Mouse (Mus musculus) ES-Bruce4 (cell line): ENCODE measurements at regions not wholly inside any gene's neighbourhood (a gene's known extent, or its start where the extent isn't known, plus 50 kb on each side); places are given as distances from the start of the nearest gene placed in this dataset.

Experiments used
- H3K27ac ChIP-seq: 2 replicates; pipeline ENCODE4 v1.5.1; 2012; ENCODE audit warnings: low read length, inconsistent platforms; ENCODE audit not compliant: insufficient read depth
- H3K27me3 ChIP-seq: 2 replicates; pipeline ENCODE4 v1.6.1; 2012; ENCODE audit warnings: mild to moderate bottlenecking, low read length, inconsistent platforms; ENCODE audit not compliant: control insufficient read depth, poor library complexity, insufficient read depth, severe bottlenecking
- H3K36me3 ChIP-seq: 2 replicates; pipeline ENCODE4 v1.6.1; 2012; ENCODE audit warnings: inconsistent platforms, mild to moderate bottlenecking, low read length, moderate library complexity; ENCODE audit not compliant: control insufficient read depth, poor library complexity, insufficient read depth, severe bottlenecking
- H3K4me1 ChIP-seq: one replicate; pipeline ENCODE4 v1.8.1; 2011; ENCODE audit warnings: low read length; ENCODE audit not compliant: control insufficient read depth, insufficient read depth
- H3K4me3 ChIP-seq: 2 replicates; pipeline ENCODE4 v1.5.1; 2011; ENCODE audit warnings: low read depth, mild to moderate bottlenecking, low read length
- H3K9ac ChIP-seq: 2 replicates; pipeline ENCODE4 v1.6.1; 2012; ENCODE audit warnings: low read depth, mild to moderate bottlenecking, inconsistent platforms; ENCODE audit not compliant: poor library complexity, severe bottlenecking
- H3K9me3 ChIP-seq: replicated peaks from 2 replicates; pipeline ENCODE4 v1.6.1; 2012; ENCODE audit warnings: mild to moderate bottlenecking, low read length, inconsistent platforms; ENCODE audit not compliant: control insufficient read depth, poor library complexity, insufficient read depth, severe bottlenecking
- CTCF ChIP-seq: IDR thresholded peaks from one replicate; pipeline ENCODE4 v1.8.1; 2011; ENCODE audit warnings: low read depth, low read length
- EP300 ChIP-seq: IDR thresholded peaks from 2 replicates; pipeline ENCODE4 v1.6.1; 2011; ENCODE audit warnings: low read depth, low read length; ENCODE audit not compliant: insufficient read depth
- POLR2A ChIP-seq: IDR thresholded peaks from one replicate; pipeline ENCODE4 v1.8.1; 2011; ENCODE audit warnings: low read length; ENCODE audit not compliant: insufficient read depth

DNA sequence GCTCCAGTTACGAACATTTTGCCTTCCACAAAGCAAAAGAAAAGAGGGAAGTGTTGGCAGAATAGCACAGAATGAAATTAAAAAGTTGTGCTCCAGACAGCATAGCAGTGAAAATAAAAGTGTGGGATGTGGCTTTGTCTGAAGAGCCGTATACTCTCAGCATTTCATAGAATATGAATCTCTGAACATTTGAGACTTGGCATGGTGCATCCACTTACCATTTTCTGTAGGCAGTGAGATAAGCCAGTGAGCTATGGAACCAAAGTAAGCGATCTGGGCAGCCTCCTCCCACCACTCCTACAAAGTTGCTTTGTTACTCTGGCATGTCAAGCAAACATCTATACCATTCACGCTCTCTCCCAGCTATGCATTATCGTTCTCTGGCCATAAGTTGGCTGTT, 286.0 kb downstream of the Arl4a start:
- H3K4me1 ChIP-seq, result no peaks in the 10 kb centered on the region
- no peaks in the 10 kb centered on the region for H3K27me3 ChIP-seq
- H3K9me3 ChIP-seq, result peaks cover 3% of the 10 kb centered on the region
- H3K9ac ChIP-seq, result no peak overlapping the region
- H3K4me3 ChIP-seq, result no peak overlapping the region
- H3K27ac ChIP-seq, result no peak overlapping the region
- no peak for TF ChIP-seq EP300
- TF ChIP-seq POLR2A, result no peak
- H3K36me3 ChIP-seq, result no peaks in the 10 kb centered on the region

DNA sequence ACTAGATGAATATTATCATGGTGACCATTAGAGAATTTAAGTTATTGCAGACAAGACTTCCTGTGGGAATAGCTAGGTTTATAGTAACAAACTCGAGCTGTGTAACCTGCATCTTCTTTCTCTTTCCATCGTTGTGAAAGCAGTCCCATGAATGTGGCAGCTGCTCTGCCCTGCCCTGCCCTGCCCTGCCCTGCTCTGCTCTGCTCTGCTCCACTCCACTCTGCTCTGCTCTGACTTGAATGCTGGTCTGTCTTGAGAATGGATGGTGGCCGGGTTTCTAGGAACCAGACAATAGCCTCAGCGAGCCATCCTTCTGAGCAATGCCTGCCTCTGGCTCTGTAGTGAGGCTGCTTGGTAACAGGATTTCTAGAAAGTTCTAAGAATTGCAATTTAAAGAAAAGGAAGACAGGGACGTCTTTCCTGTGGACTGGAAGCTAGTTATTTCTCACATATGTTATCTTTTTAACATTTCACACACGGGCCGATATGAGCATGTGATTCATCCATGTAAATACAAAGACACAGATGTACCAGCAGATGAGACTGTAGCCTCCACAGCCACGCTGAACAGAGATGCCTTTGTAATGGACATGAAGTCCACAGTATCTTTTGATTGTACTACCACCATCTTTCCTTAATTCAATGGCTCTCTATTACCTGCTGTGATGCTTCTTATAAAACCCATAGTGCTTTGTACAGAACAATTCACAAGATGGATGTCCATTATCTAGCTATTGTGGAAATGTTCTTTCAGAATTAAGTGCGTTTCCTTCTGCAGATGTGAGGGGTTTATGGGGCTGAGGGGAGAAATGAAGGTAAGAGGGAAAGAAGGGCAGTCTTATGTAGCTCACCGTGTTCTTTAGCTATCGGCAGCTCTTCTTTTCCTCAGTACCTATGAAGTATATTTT, 295.4 kb downstream of the Arl4a start:
- no peaks in the 10 kb centered on the region for H3K9me3 ChIP-seq
- TF ChIP-seq POLR2A (no peak), CTCF (no peak), EP300 (peak; percentile 64)
- H3K9ac ChIP-seq, result no peak overlapping the region
- H3K4me1 ChIP-seq, result peaks cover 2% of the 10 kb centered on the region
- H3K27me3 ChIP-seq, result no peaks in the 10 kb centered on the region
- no peaks in the 10 kb centered on the region for H3K36me3 ChIP-seq
- peak overlapping the region; percentile 16 for H3K27ac ChIP-seq
- no peak overlapping the region for H3K4me3 ChIP-seq

DNA sequence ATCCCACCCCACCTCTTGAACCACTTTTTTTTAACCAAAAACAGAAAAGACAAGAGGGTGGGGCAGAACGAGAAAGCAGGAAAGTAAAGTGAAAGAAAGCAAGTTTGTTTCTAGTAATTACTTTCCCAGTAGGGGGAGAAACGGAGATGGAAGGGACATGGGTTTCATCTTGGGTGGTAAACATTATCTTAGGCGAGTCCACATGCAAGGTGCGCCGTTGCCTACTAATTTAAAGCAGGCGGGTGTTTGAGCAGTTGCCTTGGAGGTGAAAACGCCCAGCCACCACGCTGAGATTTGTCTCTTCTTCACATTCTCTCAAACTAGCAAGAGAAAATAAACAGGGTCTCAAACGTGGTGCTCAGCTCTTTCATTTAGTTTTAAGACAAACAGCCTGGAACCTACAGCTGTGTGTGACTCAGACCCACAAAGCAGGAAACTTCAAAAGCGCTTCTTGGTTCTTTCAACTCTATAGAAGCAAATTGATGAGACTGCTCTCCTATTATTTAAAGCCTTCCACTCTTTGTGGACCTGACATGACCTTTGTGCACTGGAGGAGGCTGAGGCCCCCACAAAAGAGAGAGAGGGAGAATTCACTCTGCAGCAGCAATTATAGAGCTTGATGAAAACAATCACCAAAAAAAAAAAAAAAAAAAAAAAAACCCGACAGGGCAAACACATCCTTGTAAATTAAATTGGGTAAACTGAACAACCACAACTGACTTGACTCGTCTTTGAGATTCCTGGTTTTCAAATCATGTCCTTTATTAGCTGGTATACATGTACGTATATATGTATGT, 296.6 kb downstream of the Arl4a start:
- TF ChIP-seq EP300 (peak; percentile 81), POLR2A (no peak)
- H3K9ac ChIP-seq, result no peak overlapping the region
- H3K27me3 ChIP-seq, result no peaks in the 10 kb centered on the region
- peak overlapping the region; percentile 95 for H3K27ac ChIP-seq
- no peaks in the 10 kb centered on the region for H3K9me3 ChIP-seq
- H3K4me1 ChIP-seq, result peaks cover 2% of the 10 kb centered on the region
- H3K4me3 ChIP-seq, result no peak overlapping the region
- no peaks in the 10 kb centered on the region for H3K36me3 ChIP-seq

GRCm38 (mm10) chr12:39736966-39737365, 300.9 kb downstream of the Arl4a start:
- H3K27ac ChIP-seq, result no peak overlapping the region
- H3K27me3 ChIP-seq, result no peaks in the 10 kb centered on the region
- no peaks in the 10 kb centered on the region for H3K9me3 ChIP-seq
- TF ChIP-seq EP300 (no peak), CTCF (no peak), POLR2A (no peak)
- no peaks in the 10 kb centered on the region for H3K36me3 ChIP-seq
- H3K4me3 ChIP-seq, result no peak overlapping the region
- H3K9ac ChIP-seq, result no peak overlapping the region
- H3K4me1 ChIP-seq, result no peaks in the 10 kb centered on the region

GRCm38 (mm10) chr12:39736097-39736920, 301.5 kb downstream of the Arl4a start:
- Histone ChIP-seq H3K9ac (no peak overlapping the region), H3K27me3 (no peaks in the 10 kb centered on the region), H3K4me1 (no peaks in the 10 kb centered on the region), H3K9me3 (no peaks in the 10 kb centered on the region), H3K4me3 (no peak overlapping the region), H3K36me3 (no peaks in the 10 kb centered on the region), H3K27ac (no peak overlapping the region)
- TF ChIP-seq POLR2A (no peak), EP300 (no peak), CTCF (no peak)
